Mouse (Mus musculus): ENCODE results near the gene Amdhd2. TPM values are rescaled to one million over a fixed set of nuclear protein-coding genes. Genes with fewer than 3 reads are reported as not detected.

Gene Amdhd2
- polyA plus RNA-seq (2017; shearing (Covaris generic)), result 10 to 100 TPM; 39.6 to 47.9 TPM

GRCm38 (mm10) chr17:24163176-24163962, at the start of gene Amdhd2:
TSS of gene Amdhd2 (minus strand) at chr17:24163766.

DNA sequence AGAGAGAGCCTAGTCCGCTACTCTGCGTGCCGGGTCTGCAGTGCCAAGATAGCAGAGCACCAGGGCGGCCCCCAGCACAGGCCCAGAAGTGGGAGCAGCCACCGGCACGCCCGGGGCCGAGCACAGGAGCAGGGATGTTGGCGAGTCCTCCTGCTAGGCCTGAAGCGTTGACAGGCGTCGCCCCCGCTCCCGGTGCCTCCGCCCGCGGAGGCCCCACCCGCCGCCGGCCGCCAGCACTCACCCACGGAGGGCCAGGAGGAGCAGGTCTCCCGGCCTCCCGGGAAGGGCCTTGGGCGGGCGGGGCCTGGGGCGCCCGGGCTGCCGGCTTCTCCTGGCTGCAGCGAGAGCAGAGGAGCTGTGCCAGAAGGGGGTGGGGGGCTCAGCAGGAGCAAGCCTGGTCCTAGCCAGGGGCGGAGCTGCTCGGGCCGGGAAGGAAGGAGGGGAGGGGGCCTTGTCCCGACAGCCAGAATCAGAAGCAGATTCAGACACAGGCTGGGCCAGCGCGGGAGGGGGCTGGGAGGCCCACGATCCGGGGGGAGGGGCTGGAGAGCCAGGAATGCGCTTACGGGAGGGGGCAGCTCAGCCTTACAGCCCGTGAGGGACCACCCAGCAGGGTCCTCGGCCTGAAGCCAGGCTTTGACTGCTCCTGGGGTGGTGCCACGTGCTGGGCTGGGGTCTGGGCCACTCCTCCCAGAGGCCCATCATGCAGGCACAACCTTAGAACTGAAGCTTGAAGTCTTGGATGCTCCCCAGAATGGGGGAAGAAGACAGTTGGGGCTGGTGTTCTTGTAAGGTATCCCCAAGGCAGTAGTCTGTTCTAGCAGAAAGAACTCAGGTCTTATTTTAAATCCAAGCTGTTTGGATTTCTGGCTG, 45.7 kb upstream of the Amdhd2 start, which contains the start of gene Ntn3:
Ntn3 (minus strand) TSS at position 489 of the 873 bp plus-strand sequence.

GRCm38 (mm10) chr17:24205284-24205888, 41.8 kb upstream of the Amdhd2 start, which contains the start of gene Tbc1d24:
TSS of gene Tbc1d24 (minus strand) at chr17:24205562.

DNA sequence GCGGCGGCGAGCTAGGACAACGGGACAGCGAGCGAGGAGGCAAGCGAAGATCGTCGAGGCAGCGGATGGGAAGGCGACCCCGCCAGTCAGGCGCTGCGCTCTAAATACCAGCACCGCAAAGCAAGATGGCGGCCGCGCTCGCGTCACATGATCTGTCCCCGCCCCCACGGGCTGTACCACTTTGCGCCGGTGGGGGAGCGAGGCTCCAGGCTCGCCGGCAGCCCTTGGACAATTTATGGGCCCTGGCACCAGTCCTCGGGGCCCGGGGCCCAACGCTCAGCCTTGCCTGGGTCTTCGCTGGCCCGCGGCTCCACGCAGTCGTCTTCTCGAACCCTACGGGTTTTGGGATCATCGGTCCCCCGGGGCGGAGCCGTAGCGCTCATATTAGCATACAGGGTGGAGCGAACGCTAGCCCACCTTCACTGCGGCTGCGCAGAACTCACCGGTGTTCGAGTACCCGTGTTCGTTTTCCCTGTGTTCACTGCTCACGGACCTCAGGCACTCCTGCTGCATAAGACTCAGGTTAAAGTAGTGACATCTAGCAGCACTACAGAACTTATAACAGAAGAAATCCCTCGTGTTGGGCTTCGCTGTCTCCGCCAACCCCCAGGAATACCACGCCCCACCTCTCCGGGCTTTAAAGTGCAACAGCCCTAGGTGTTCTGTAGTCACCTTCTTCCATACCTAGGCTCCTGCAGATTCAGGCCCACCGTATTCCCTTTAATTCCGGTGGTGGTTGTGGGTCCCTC, 5.9 kb upstream of the Amdhd2 start, which contains the start of gene Atp6v0c:
Atp6v0c (minus strand) TSS at position 386 of the 749 bp plus-strand sequence.

DNA sequence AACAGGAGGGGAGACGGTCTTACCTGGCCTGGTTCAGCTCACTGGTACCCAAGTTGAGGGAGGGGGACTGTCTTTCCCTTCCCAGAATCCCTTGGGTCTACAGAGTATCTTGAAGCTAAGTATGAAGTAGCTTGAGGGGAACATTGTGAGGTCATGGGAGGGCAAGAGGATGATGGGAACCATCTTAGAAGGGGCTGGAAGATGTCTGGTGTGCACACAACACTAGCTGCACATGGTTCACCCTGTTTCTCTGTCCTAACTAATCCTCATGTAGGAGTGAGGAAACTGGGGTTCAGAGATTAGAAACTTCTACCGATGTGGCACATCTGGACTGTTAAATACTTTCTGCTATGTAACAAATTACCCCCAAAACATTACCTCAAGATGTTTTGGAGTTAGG, 12.7 kb downstream of the Amdhd2 start, which contains the start of gene Pdpk1:
Pdpk1 (minus strand) TSS at position 101 of the 400 bp plus-strand sequence.

Other genes with a start within 250 kb of the Amdhd2 start
- not detected for gene Dcpp3, start 246.3 kb downstream of the Amdhd2 start, polyA plus RNA-seq (2017; shearing (Covaris generic))
- gene Sbp, start 222.1 kb downstream of the Amdhd2 start, polyA plus RNA-seq (2017; shearing (Covaris generic)), result not detected
- not detected for gene Sbpl, start 208.5 kb downstream of the Amdhd2 start, polyA plus RNA-seq (2017; shearing (Covaris generic))
- 1 to 10 TPM in 1 of 2 experiments, under 1 TPM in 1; 0.88 to 1.2 TPM for gene Prss30, start 183.2 kb downstream of the Amdhd2 start, polyA plus RNA-seq (2017; shearing (Covaris generic))
- gene Prss22, start 165.7 kb downstream of the Amdhd2 start, polyA plus RNA-seq (2017; shearing (Covaris generic)), result not detected
- gene Prss27, start 125.6 kb downstream of the Amdhd2 start, polyA plus RNA-seq (2017; shearing (Covaris generic)), result under 1 TPM; 0.13 to 0.64 TPM
- gene Kctd5, start 90.3 kb downstream of the Amdhd2 start, polyA plus RNA-seq (2017; shearing (Covaris generic)), result 10 to 100 TPM; 24.3 to 25.2 TPM
- 10 to 100 TPM; 41.3 to 43.6 TPM for gene Pdpk1, start 12.8 kb downstream of the Amdhd2 start, polyA plus RNA-seq (2017; shearing (Covaris generic))
- 100 to 1,000 TPM; 307 to 321 TPM for gene Atp6v0c, start 5.9 kb upstream of the Amdhd2 start, polyA plus RNA-seq (2017; shearing (Covaris generic))
- gene Tbc1d24, start 41.8 kb upstream of the Amdhd2 start, polyA plus RNA-seq (2017; shearing (Covaris generic)), result 1 to 10 TPM in 1 of 2 experiments, under 1 TPM in 1; 0.73 to 1.3 TPM
- gene Ntn3, start 45.8 kb upstream of the Amdhd2 start, polyA plus RNA-seq (2017; shearing (Covaris generic)), result under 1 TPM; 0.04 to 0.10 TPM
- 1 to 10 TPM; 3.5 to 4.6 TPM for gene Tedc2, start 57.1 kb upstream of the Amdhd2 start, polyA plus RNA-seq (2017; shearing (Covaris generic))
- gene Ccnf, start 87.7 kb upstream of the Amdhd2 start, polyA plus RNA-seq (2017; shearing (Covaris generic)), result 1 to 10 TPM; 7.7 to 8.0 TPM
- gene Abca17, start 187.3 kb upstream of the Amdhd2 start, polyA plus RNA-seq (2017; shearing (Covaris generic)), result under 1 TPM in 1 of 2 experiments, not detected in 1; 0.20 TPM
- 10 to 100 TPM; 11.1 to 24.7 TPM for gene Abca3, start 188.2 kb upstream of the Amdhd2 start, polyA plus RNA-seq (2017; shearing (Covaris generic))

Measured in activated CD4-positive, CD25-positive, alpha-beta regulatory T cell (primary cell).